Mouse (Mus musculus) gastrocnemius, adult 2 months (tissue): Measurements from ENCODE around the gene Pvalb. TPM values are rescaled to one million over a fixed set of nuclear protein-coding genes. Genes with fewer than 3 reads are reported as not detected.

ENCODE experiments used
- DNase-seq: peaks from one replicate; pipeline ENCODE4 v3.0.0; 2022
- H3K27ac ChIP-seq: fragments of 200-600 bp; 2 replicates; pipeline ENCODE4 v1.8.1; 2022; ENCODE audit warnings: mild to moderate bottlenecking
- H3K4me3 ChIP-seq: fragments of 200-600 bp; 2 replicates; pipeline ENCODE4 v1.8.1; 2022; ENCODE audit warnings: mild to moderate bottlenecking, moderate library complexity
- CTCF ChIP-seq: fragments of 200-600 bp; IDR thresholded peaks from 2 replicates; pipeline ENCODE4 v1.8.1; 2022; ENCODE audit warnings: antibody characterized with exemption, mild to moderate bottlenecking, moderate library complexity
- intact Hi-C: fragments of 180-260 bp; cut with DNase I; formaldehyde crosslinking; loops from one replicate; pipeline ENCODE4 v1.15.1; 2025
- total RNA-seq, 2 experiments: library from RNA; stranded (reverse); gene quantifications; 2 replicates each; pipeline ENCODE4 v1.2.3; 2021

The Pvalb gene
- total RNA-seq, 2 experiments from 2014 or later: 9,151 to 16,547 TPM

GRCm38 (mm10) chr15:78148565-78148964, 57.6 kb downstream of the Pvalb start:
- intact Hi-C loops: no loop called here
- no peak overlapping the region for H3K4me3 ChIP-seq
- TF ChIP-seq CTCF: no peak
- DNase-seq: no peak
- H3K27ac ChIP-seq: no peak overlapping the region

Other genes starting within 250 kb of the Pvalb start
- gene Foxred2, start 249.7 kb downstream of the Pvalb start, total RNA-seq: under 1 TPM; 0.43 to 0.84 TPM
- gene Eif3d, start 235.6 kb downstream of the Pvalb start, total RNA-seq: 10 to 100 TPM; 57.7 to 63.5 TPM
- not detected for gene Cacng2, start 86.4 kb downstream of the Pvalb start, total RNA-seq
- gene Ift27, start 32.3 kb downstream of the Pvalb start, total RNA-seq: 10 to 100 TPM; 11.7 to 16.0 TPM
- 1 to 10 TPM in 1 of 2 experiments, not detected in 1; 1.2 TPM for gene Ncf4, start 38.4 kb upstream of the Pvalb start, total RNA-seq
- gene Csf2rb2, start 99.3 kb upstream of the Pvalb start, total RNA-seq: under 1 TPM; 0.66 to 0.78 TPM
- gene Csf2rb, start 119.4 kb upstream of the Pvalb start, total RNA-seq: 1 to 10 TPM in 1 of 2 experiments, under 1 TPM in 1; 0.86 to 1.0 TPM
- gene Tex33, start 189.5 kb upstream of the Pvalb start, total RNA-seq: not detected
- 10 to 100 TPM; 18.2 to 18.8 TPM for gene Tst, start 199.5 kb upstream of the Pvalb start, total RNA-seq
- 10 to 100 TPM; 61.9 to 66.9 TPM for gene Mpst, start 200.0 kb upstream of the Pvalb start, total RNA-seq
- 10 to 100 TPM in 1 of 2 experiments, 1 to 10 TPM in 1; 8.9 to 17.2 TPM for gene Kctd17, start 222.2 kb upstream of the Pvalb start, total RNA-seq